Mouse (Mus musculus): ENCODE results near the gene Racgap1. TPM values are rescaled to one million over a fixed set of nuclear protein-coding genes. Genes with fewer than 3 reads are reported as not detected.

Gene Racgap1
- polyA plus RNA-seq, 1 experiment from 2014 or later, result 75.7 TPM

DNA sequence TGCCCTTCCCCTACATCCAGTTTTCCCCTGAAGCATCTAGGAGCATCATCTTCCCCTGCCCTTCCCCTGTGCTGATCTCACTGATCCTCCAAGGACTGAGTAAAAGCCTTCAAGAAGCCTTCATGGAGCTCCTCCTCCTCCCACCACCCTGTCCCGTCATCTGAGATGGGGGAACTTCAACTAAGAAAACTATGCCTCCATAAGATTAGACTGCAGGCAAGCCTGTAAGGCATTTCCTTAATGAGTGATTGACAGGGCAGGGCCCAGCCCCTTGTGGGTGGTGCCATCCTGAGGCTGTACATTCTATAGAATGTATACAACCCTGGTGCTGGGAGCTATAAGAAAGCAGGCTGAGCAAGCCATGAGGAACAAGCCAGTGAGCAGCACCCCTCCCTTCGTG lies 7.0 kb upstream of the Racgap1 start:
- Histone ChIP-seq H3K27ac (replicated peaks; ENCODE audit: low read depth, low read length) (no peak overlapping the region), H3K27me3 (replicated peaks; ENCODE audit: control insufficient read depth, insufficient read depth, low read length) (peaks cover 30% of the 10 kb centered on the region), H3K36me3 (ENCODE audit: control insufficient read depth, insufficient read depth, low read length) (no peaks in the 10 kb centered on the region), H3K9ac (ENCODE audit: low read depth, low read length) (no peak overlapping the region), H3K9me3 (ENCODE audit: control insufficient read depth, low read length) (no peaks in the 10 kb centered on the region), H3K4me1 (ENCODE audit: control insufficient read depth, insufficient read depth, low read length) (no peaks in the 10 kb centered on the region; the same call in 1 of the 2 replicates), H3K4me2 (ENCODE audit: low read depth, low read length) (no peak overlapping the region), H3K4me3 (ENCODE audit: low read depth, low read length) (no peak overlapping the region)
- DNase-seq (ENCODE audit: low spot score) (no peak), ATAC-seq (ENCODE audit: low read depth) (no peak)
- 48% methylated on average over 2 of the region's 2 CpGs for WGBS

DNA sequence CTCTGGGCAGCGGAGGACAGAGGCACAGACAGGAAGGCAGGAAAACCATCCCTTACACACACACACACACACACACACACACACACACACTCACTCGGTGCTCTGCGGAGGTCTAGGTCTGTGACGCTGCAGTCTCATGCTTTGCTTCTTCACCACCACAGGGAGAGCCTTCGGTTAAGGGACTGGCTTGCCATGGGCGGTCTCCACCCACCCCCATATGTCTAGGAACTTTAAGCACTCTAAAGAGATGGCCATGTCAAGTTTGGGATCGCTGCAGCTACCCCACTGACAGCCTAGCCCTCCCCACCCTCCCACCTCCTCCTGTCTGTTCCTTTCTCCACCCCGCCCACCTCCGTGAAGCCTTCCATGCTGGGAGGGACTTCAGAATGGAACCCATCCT lies 4.5 kb upstream of the Racgap1 start:
- Histone ChIP-seq H3K4me3 (ENCODE audit: low read depth, low read length) (no peak overlapping the region), H3K4me2 (ENCODE audit: low read depth, low read length) (no peak overlapping the region), H3K4me1 (ENCODE audit: control insufficient read depth, insufficient read depth, low read length) (peaks cover 4% of the 10 kb centered on the region), H3K9ac (ENCODE audit: low read depth, low read length) (no peak overlapping the region), H3K36me3 (ENCODE audit: control insufficient read depth, insufficient read depth, low read length) (no peaks in the 10 kb centered on the region), H3K27ac (replicated peaks; ENCODE audit: low read depth, low read length) (no peak overlapping the region), H3K27me3 (replicated peaks; ENCODE audit: control insufficient read depth, insufficient read depth, low read length) (peaks cover 40% of the 10 kb centered on the region), H3K9me3 (ENCODE audit: control insufficient read depth, low read length) (no peaks in the 10 kb centered on the region)
- ATAC-seq (ENCODE audit: low read depth) (no peak), DNase-seq (ENCODE audit: low spot score) (no peak)
- 41% methylated on average over 9 of the region's 9 CpGs for WGBS

GRCm38 (mm10) chr15:99653876-99654275 lies 2.4 kb upstream of the Racgap1 start:
- Histone ChIP-seq H3K9me3 (ENCODE audit: control insufficient read depth, low read length) (no peaks in the 10 kb centered on the region), H3K9ac (ENCODE audit: low read depth, low read length) (peak overlapping the region; percentile 40; the same call in 1 of the 2 replicates), H3K4me3 (ENCODE audit: low read depth, low read length) (peak overlapping the region; percentile 20), H3K4me1 (ENCODE audit: control insufficient read depth, insufficient read depth, low read length) (peaks cover 21% of the 10 kb centered on the region), H3K27ac (replicated peaks; ENCODE audit: low read depth, low read length) (no peak overlapping the region), H3K27me3 (replicated peaks; ENCODE audit: control insufficient read depth, insufficient read depth, low read length) (peaks cover 40% of the 10 kb centered on the region), H3K36me3 (ENCODE audit: control insufficient read depth, insufficient read depth, low read length) (no peaks in the 10 kb centered on the region), H3K4me2 (ENCODE audit: low read depth, low read length) (peak overlapping the region; percentile 41)
- 3% methylated on average over 13 of the region's 21 CpGs for WGBS
- DNase-seq (ENCODE audit: low spot score) (no peak), ATAC-seq (ENCODE audit: low read depth) (no peak)

- whole genome bisulfite sequencing, result 11% methylated on average over 8 of the region's 8 CpGs
- no peak for DNase-seq (ENCODE audit: low spot score)
These were observed 1.8 kb upstream of the Racgap1 start for GRCm38 (mm10) chr15:99653291-99653690.

GRCm38 (mm10) chr15:99651984-99652872 lies 772 bp upstream of the Racgap1 start:
- H3K9ac ChIP-seq (ENCODE audit: low read depth, low read length), result peak overlapping the region; percentile 48
- H3K4me1 ChIP-seq (ENCODE audit: control insufficient read depth, insufficient read depth, low read length), result peaks cover 26% of the 10 kb centered on the region
- H3K4me3 ChIP-seq (ENCODE audit: low read depth, low read length), result peak overlapping the region; percentile 90
- no peaks in the 10 kb centered on the region for H3K9me3 ChIP-seq (ENCODE audit: control insufficient read depth, low read length)
- ATAC-seq (ENCODE audit: low read depth) (no peak), DNase-seq (ENCODE audit: low spot score) (no peak)
- 72% methylated on average over 10 of the region's 10 CpGs for WGBS
- H3K4me2 ChIP-seq (ENCODE audit: low read depth, low read length), result peak overlapping the region; percentile 69
- H3K27ac ChIP-seq (replicated peaks; ENCODE audit: low read depth, low read length), result no peak overlapping the region
- H3K36me3 ChIP-seq (ENCODE audit: control insufficient read depth, insufficient read depth, low read length), result no peaks in the 10 kb centered on the region
- peaks cover 40% of the 10 kb centered on the region for H3K27me3 ChIP-seq (replicated peaks; ENCODE audit: control insufficient read depth, insufficient read depth, low read length)

More at GRCm38 (mm10) chr15:99653291-99653690, 1.8 kb upstream of the Racgap1 start:
- no peak overlapping the region for H3K27ac ChIP-seq (replicated peaks; ENCODE audit: low read depth, low read length)
- H3K9me3 ChIP-seq (ENCODE audit: control insufficient read depth, low read length), result no peaks in the 10 kb centered on the region
- H3K4me3 ChIP-seq (ENCODE audit: low read depth, low read length), result peak overlapping the region; percentile 20
- H3K9ac ChIP-seq (ENCODE audit: low read depth, low read length), result 0 out of 2 replicates have a peak overlapping the region, but pooled peaks have one; percentile 40
- H3K27me3 ChIP-seq (replicated peaks; ENCODE audit: control insufficient read depth, insufficient read depth, low read length), result peaks cover 40% of the 10 kb centered on the region
- H3K4me2 ChIP-seq (ENCODE audit: low read depth, low read length), result peak overlapping the region; percentile 41
- H3K4me1 ChIP-seq (ENCODE audit: control insufficient read depth, insufficient read depth, low read length), result peaks cover 24% of the 10 kb centered on the region
- ATAC-seq (ENCODE audit: low read depth), result no peak
- H3K36me3 ChIP-seq (ENCODE audit: control insufficient read depth, insufficient read depth, low read length), result no peaks in the 10 kb centered on the region

DNA sequence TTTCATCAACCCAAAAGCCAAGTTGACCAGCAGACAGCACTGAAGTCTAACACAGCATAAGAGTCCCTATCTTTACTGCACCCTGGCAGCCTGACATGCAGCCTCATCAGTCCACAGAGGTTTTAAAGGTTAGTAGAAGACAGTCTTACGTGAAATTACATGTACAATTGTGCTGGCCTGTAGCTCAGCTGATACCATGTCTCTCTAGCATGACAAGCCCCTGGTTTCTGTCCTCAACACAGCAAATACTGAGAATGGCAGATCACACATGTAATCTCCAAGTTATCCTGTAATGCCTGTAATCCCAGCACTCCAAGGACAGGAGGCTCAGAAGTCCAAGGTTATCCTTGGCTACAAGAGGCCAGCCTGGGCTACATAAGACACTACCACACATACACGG lies 1.2 kb downstream of the Racgap1 start:
- DNase-seq (ENCODE audit: low spot score), result no peak

GRCm38 (mm10) chr15:99649067-99649761 lies 2.2 kb downstream of the Racgap1 start:
- H3K4me1 ChIP-seq (ENCODE audit: control insufficient read depth, insufficient read depth, low read length), result peaks cover 30% of the 10 kb centered on the region
- peak overlapping the region; percentile 69 for H3K4me2 ChIP-seq (ENCODE audit: low read depth, low read length)
- peaks cover 18% of the 10 kb centered on the region for H3K27me3 ChIP-seq (replicated peaks; ENCODE audit: control insufficient read depth, insufficient read depth, low read length)
- no peaks in the 10 kb centered on the region for H3K9me3 ChIP-seq (ENCODE audit: control insufficient read depth, low read length)
- peak overlapping the region; percentile 90 for H3K4me3 ChIP-seq (ENCODE audit: low read depth, low read length)
- DNase-seq (ENCODE audit: low spot score) (no peak), ATAC-seq (ENCODE audit: low read depth) (no peak)
- H3K36me3 ChIP-seq (ENCODE audit: control insufficient read depth, insufficient read depth, low read length), result no peaks in the 10 kb centered on the region
- 0 out of 2 replicates have a peak overlapping the region, but pooled peaks have one; percentile 19 for H3K27ac ChIP-seq (replicated peaks; ENCODE audit: low read depth, low read length)
- H3K9ac ChIP-seq (ENCODE audit: low read depth, low read length), result peak overlapping the region; percentile 89; the same call in 1 of the 2 replicates
- 31% methylated on average over 6 of the region's 6 CpGs for WGBS

More for the DNA sequence above, 1.2 kb downstream of the Racgap1 start:
- H3K4me3 ChIP-seq (ENCODE audit: low read depth, low read length), result peak overlapping the region; percentile 90
- H3K27me3 ChIP-seq (replicated peaks; ENCODE audit: control insufficient read depth, insufficient read depth, low read length), result peaks cover 29% of the 10 kb centered on the region
- WGBS, result 42% methylated on average over 2 of the region's 2 CpGs
- H3K36me3 ChIP-seq (ENCODE audit: control insufficient read depth, insufficient read depth, low read length), result no peaks in the 10 kb centered on the region
- H3K9ac ChIP-seq (ENCODE audit: low read depth, low read length), result peak overlapping the region; percentile 89
- ATAC-seq (ENCODE audit: low read depth), result no peak
- H3K9me3 ChIP-seq (ENCODE audit: control insufficient read depth, low read length), result no peaks in the 10 kb centered on the region
- peaks cover 30% of the 10 kb centered on the region for H3K4me1 ChIP-seq (ENCODE audit: control insufficient read depth, insufficient read depth, low read length)
- H3K4me2 ChIP-seq (ENCODE audit: low read depth, low read length), result peak overlapping the region; percentile 69
- no peak overlapping the region for H3K27ac ChIP-seq (replicated peaks; ENCODE audit: low read depth, low read length)

DNA sequence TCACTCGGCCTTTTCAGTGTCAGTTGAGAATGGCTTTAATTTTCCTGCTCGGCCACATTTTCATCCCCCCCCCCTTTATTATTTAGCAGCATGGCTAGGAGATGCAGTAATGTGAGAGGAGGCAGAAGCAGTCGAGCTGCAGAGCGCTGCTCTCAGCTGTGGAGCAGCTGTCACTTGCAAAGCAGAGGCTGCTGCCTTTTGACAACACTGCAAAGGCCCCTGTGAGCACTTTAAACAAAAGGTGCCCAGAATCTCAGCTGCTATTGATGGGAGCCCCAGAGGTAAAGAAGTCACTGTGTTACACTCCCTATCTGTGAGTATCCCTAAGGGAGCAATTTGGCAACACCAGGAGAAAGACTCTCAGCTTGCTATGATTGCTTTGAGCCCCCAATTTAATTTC lies 3.1 kb downstream of the Racgap1 start:
- peaks cover 30% of the 10 kb centered on the region for H3K4me1 ChIP-seq (ENCODE audit: control insufficient read depth, insufficient read depth, low read length)
- ATAC-seq (ENCODE audit: low read depth) (peak; percentile 53; the same call in 1 of the 2 replicates), DNase-seq (ENCODE audit: low spot score) (peak; percentile 81)
- no peaks in the 10 kb centered on the region for H3K9me3 ChIP-seq (ENCODE audit: control insufficient read depth, low read length)
- no peak overlapping the region for H3K9ac ChIP-seq (ENCODE audit: low read depth, low read length)
- H3K36me3 ChIP-seq (ENCODE audit: control insufficient read depth, insufficient read depth, low read length), result no peaks in the 10 kb centered on the region
- 9% methylated on average over 4 of the region's 4 CpGs for WGBS
- no peak overlapping the region for H3K27ac ChIP-seq (replicated peaks; ENCODE audit: low read depth, low read length)
- H3K27me3 ChIP-seq (replicated peaks; ENCODE audit: control insufficient read depth, insufficient read depth, low read length), result peaks cover 9% of the 10 kb centered on the region
- H3K4me3 ChIP-seq (ENCODE audit: low read depth, low read length), result no peak overlapping the region
- peak overlapping the region; percentile 69; the same call in 1 of the 2 replicates for H3K4me2 ChIP-seq (ENCODE audit: low read depth, low read length)

Data from embryonic facial prominence, embryonic 14.5 days (tissue).